Mouse (Mus musculus) lung, embryonic 16.5 days (tissue): Measurements from ENCODE around the gene Ptgis. TPM values are rescaled to one million over a fixed set of nuclear protein-coding genes. Genes with fewer than 3 reads are reported as not detected.
"Not testable (repeated sequence)": the region's sequence is repeated elsewhere in the genome, so short reads cannot be mapped to it uniquely, and the experiment has no call there.

Source experiments
- ATAC-seq: fragments of 200-750 bp; cut with Nextera tagmentation; 2 replicates; pipeline ENCODE4 v1.8.0; 2017; ENCODE audit warnings: low read depth, mild to moderate bottlenecking, moderate library complexity
- H3K27ac ChIP-seq: fragments of 300-500 bp; sonication (generic); 2 replicates; pipeline ENCODE4 v1.5.1; 2014; ENCODE audit warnings: mild to moderate bottlenecking, control low read depth, low read length
- H3K27me3 ChIP-seq: fragments of 300-500 bp; sonication (generic); 2 replicates; pipeline ENCODE4 v1.6.1; 2014; ENCODE audit warnings: low read depth, low read length, mixed read lengths; ENCODE audit not compliant: control insufficient read depth, insufficient read depth
- H3K36me3 ChIP-seq: fragments of 300-500 bp; sonication (generic); 2 replicates; pipeline ENCODE4 v1.6.1; 2014; ENCODE audit warnings: low read length; ENCODE audit not compliant: control insufficient read depth, insufficient read depth
- H3K4me1 ChIP-seq: fragments of 300-500 bp; sonication (generic); replicated peaks from 2 replicates; pipeline ENCODE4 v1.6.1; 2014; ENCODE audit warnings: low read length, mixed read lengths; ENCODE audit not compliant: control insufficient read depth, insufficient read depth
- H3K4me2 ChIP-seq: fragments of 300-500 bp; sonication (generic); 2 replicates; pipeline ENCODE4 v1.6.1; 2014; ENCODE audit warnings: low read depth, low read length, control low read depth
- H3K4me3 ChIP-seq: fragments of 300-500 bp; sonication (generic); 2 replicates; pipeline ENCODE4 v1.5.1; 2014; ENCODE audit warnings: mild to moderate bottlenecking, low read length, control low read depth
- H3K9ac ChIP-seq: fragments of 300-500 bp; sonication (generic); 2 replicates; pipeline ENCODE4 v1.6.1; 2014; ENCODE audit warnings: low read length, control low read depth
- H3K9me3 ChIP-seq: fragments of 300-500 bp; sonication (generic); 2 replicates; pipeline ENCODE4 v1.6.1; 2016; ENCODE audit warnings: low read length; ENCODE audit not compliant: control insufficient read depth
- WGBS: fragments of 180-500 bp; shearing (Covaris S2); extraction: QIAGEN DNeasy Blood & Tissue Kit; methylation state at CpG from one replicate; pipeline ENCODE4 v1.1.7; 2014; 5-methylcytosine and 5-hydroxymethylcytosine counted together
- polyA plus RNA-seq: library from polyadenylated mRNA; unstranded; fragments of >200 nt; fragmentation: Nextera tagmentation; extraction: Ambion mirVana; gene quantifications from 2 replicates; pipeline ENCODE4 v1.2.1, GENCODE M21; 2015

Ptgis gene
- polyA plus RNA-seq, 1 experiment from 2014 or later, result 14.4 TPM

DNA sequence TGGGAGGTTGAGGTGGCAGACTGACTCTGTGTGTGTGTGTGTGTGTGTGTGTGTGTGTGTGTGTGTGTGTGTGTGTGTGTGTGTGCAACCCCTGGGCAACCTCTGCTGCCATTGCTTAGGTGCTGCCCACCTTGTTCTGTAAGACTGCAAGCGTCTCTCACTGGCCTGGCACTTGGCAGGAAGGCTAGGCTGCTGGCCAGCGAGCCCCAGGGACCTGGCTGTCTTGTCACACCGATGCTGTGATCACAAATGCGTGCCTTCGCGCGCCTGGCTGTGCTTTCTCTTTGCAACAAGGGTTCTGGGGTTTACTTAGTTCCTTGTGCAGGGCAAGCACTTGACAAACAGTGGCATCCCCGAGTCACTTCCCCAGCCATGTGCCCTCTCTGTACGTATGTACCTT is 30.5 kb downstream of the Ptgis start:
- H3K4me3 ChIP-seq, result no peak overlapping the region
- 58% methylated on average over 9 of the region's 9 CpGs for WGBS
- H3K9ac ChIP-seq, result no peak overlapping the region
- no peaks in the 10 kb centered on the region for H3K9me3 ChIP-seq
- H3K4me2 ChIP-seq, result no peak overlapping the region
- no peak overlapping the region for H3K27ac ChIP-seq
- no peak for ATAC-seq
- H3K36me3 ChIP-seq, result no peaks in the 10 kb centered on the region; the same call in 1 of the 2 replicates
- no peaks in the 10 kb centered on the region for H3K4me1 ChIP-seq
- no peaks in the 10 kb centered on the region for H3K27me3 ChIP-seq

DNA sequence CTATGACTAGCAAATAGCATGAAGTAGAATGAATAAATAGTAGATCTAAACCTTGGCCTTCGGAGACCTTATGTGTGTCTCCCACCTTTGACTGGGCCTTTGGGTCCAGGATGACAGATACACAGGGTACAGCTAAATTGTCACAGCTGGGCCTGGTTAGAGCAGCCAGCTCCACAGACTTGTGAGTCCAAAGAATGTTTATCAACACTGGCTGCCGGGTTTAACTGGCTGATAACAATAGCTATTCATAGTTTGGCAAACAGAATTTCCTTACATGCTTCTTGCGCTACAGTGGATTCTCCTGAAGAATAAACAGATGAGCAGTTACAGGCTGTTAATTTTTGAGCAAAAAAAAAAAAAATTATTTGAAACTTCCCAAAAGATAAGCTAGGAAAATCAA is 31.4 kb downstream of the Ptgis start:
- no peak overlapping the region for H3K9ac ChIP-seq
- no peaks in the 10 kb centered on the region for H3K9me3 ChIP-seq
- 41% methylated on average over 3 of the region's 3 CpGs for WGBS
- H3K36me3 ChIP-seq, result no peaks in the 10 kb centered on the region; the same call in 1 of the 2 replicates
- H3K27ac ChIP-seq, result no peak overlapping the region
- no peaks in the 10 kb centered on the region for H3K4me1 ChIP-seq
- no peaks in the 10 kb centered on the region for H3K27me3 ChIP-seq
- H3K4me3 ChIP-seq, result no peak overlapping the region
- no peak for ATAC-seq
- H3K4me2 ChIP-seq, result no peak overlapping the region

DNA sequence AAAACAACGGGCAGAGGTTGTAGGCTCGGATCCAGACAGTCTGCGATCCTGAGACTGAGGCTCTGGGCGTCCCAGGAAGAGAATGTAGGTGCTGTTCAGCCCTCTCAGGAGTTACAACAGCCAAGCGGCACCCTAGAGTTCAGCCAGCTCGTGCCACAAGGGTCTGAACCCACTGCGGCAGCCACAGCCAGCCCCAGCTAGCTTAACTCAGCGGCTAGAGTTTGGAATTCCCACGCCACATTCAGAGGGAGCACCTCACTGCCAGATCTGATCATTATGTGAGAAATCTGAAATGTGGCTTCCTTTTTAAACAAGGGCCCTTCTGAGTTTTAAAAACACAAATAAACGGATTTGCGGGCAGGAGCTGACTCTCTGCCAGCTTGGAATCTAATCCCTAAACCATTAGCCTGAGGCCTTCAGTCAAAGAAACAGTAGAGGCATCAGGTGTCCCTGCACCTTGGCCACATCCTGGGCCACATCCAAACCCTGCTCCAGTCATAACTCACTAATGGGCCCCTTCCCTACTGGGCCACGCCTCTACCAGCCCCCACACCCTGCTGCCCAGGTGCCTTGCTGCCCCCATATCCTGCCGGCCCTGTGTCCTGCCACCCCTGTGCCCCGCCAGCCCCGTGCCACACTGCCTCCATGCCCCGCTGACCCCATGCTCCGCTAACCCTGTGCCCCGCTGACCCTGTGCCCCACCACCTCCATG is 34.3 kb downstream of the Ptgis start:
- ATAC-seq, result no peak
- H3K9me3 ChIP-seq, result no peaks in the 10 kb centered on the region
- H3K27ac ChIP-seq, result no peak overlapping the region
- 86% methylated on average over 18 of the region's 18 CpGs for WGBS
- no peak overlapping the region for H3K4me3 ChIP-seq
- no peak overlapping the region for H3K4me2 ChIP-seq
- no peaks in the 10 kb centered on the region for H3K27me3 ChIP-seq
- no peaks in the 10 kb centered on the region for H3K4me1 ChIP-seq
- no peak overlapping the region for H3K9ac ChIP-seq
- no peaks in the 10 kb centered on the region for H3K36me3 ChIP-seq

DNA sequence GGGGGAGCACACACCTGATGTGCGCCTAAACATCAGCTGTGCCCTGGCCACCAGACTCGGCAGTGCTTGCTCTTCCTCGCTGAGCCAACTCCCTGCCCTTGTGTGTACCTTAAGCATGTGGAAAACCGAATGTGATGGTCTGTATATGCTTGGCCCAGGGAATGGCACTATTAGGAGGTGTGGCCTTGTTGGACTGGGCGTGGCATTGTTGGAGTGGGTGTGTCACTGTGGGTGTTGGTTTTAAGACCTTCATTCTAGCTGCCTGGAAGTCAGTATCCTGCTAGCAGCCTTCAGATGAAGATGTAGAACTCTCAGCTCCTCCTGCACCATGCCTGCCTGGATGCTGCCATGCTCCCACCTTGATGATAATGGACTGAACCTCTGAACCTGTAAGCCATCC is 35.7 kb downstream of the Ptgis start:
- 76% methylated on average over 5 of the region's 5 CpGs for WGBS
- ATAC-seq, H3K9ac ChIP-seq, H3K4me1 ChIP-seq, H3K27ac ChIP-seq, H3K36me3 ChIP-seq, H3K9me3 ChIP-seq, H3K27me3 ChIP-seq, H3K4me2 ChIP-seq, H3K4me3 ChIP-seq: not testable (repeated sequence)

DNA sequence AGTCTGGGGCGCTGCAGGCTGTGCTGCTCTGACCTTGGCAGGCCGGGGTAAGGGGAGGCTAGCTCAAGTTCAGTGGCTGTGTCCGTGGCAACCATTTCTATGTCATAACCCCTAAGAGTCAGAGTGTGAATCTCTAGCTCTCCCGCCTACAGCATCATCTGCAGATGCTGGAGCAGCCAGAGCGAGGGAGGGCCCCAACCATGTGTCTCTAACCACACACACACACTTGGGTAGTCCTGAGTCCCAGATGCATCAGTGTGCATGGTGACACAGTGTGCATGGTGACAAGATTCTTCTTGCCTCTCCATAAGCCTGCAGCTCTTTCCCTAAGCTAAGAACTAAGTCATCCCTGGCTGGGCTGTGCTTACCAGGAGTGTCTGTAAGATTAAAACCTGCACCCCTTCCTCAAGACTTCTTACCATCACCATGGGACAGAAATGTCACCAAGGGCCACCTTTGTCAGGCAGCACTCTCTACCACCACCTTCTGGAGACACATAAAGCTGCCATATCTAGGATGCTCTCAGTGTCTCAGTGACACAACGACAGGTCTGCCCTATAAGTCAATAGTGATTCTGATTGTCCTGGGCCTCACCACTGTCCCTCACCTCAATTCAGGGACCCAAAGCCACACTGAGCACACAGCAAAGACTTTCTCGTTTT is 36.8 kb downstream of the Ptgis start:
- Histone ChIP-seq H3K27ac (no peak overlapping the region), H3K36me3 (no peaks in the 10 kb centered on the region), H3K27me3 (no peaks in the 10 kb centered on the region), H3K4me3 (no peak overlapping the region), H3K9me3 (no peaks in the 10 kb centered on the region), H3K4me2 (no peak overlapping the region), H3K4me1 (peaks cover under 1% of the 10 kb centered on the region; the same call in 1 of the 2 replicates), H3K9ac (no peak overlapping the region)
- WGBS, result 67% methylated on average over 7 of the region's 7 CpGs
- ATAC-seq, result no peak

DNA sequence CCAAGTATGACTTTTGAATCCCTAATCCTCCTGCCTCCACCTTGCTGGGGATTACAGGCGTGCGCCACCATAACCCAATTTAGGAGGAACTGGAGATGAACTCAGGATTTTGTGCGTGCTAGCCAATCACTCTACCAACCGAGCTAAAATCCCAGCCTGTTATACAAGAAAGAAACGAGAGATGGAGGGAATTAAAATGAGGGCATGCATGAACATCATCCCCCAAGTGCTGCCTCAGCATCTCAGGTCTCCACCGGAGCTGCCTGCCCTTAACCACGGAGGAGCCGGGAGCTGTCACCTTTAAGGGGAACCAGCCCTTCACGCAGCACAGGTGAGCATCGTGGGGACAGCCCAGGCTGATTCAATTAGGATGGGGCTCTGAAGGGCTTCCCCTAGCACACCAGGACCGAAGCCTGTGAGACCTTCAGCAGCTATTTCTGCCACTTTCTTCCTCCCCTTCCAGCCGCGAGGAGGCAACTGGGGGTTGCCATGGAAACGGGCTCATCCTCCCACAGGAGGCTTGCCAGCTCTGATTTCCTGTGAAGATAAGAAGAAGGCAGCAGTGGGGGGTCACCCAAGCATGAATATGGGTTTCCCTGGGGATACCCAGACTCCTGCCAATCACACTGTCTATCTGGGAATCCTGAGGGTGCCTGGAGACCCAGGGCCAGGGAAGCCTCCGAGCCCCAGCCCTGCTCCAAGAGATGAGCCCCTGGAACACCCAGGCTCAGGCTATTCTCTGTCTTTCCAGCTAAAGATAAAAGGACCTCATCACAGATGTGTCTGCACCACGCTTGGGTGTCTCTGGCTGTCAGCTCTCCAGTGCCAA is 38.7 kb downstream of the Ptgis start:
- no peaks in the 10 kb centered on the region for H3K36me3 ChIP-seq

DNA sequence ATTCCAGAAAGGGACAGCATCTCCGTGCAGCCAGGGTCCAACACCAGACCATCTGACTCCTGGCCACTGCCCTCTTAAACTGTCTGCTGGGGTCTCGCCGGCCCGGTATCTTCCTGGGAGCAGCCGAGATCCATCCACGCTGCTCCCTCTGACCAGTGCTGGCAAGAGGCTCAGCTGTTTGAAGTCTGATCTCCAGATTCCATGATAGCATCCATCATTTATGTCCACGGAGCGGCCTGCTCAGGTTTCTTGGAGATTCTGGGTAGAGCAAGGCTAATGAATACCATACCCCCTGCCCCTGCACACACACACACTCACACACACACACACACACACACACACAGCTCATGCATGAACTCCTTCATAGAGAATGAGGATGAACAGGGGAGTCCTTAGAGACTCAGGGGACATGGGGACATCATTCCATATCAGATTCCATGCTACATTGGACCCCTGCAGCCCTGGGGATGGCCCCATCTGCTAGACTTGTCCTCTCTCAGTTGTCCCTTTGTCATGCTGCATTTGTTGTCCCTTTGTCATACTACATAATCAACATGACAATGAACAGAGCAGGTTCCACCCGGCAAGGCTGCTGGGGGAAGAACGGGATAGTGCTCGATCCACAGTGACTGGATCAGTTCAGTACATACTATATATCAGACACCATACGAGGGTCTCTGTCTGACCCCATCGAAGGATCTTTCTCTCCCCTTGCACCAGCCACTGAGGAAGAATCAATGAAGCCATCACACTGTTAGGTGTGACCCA is 41.6 kb downstream of the Ptgis start:
- WGBS, result 44% methylated on average over 13 of the region's 13 CpGs
- no peak overlapping the region for H3K4me3 ChIP-seq
- no peak overlapping the region for H3K4me2 ChIP-seq
- no peak overlapping the region for H3K9ac ChIP-seq
- no peak for ATAC-seq
- 0 out of 2 replicates have a peak, but pooled peaks cover 3% of the 10 kb centered on the region for H3K9me3 ChIP-seq
- H3K27ac ChIP-seq, result no peak overlapping the region
- no peaks in the 10 kb centered on the region for H3K27me3 ChIP-seq
- no peaks in the 10 kb centered on the region for H3K36me3 ChIP-seq
- H3K4me1 ChIP-seq, result peaks cover 3% of the 10 kb centered on the region; the same call in 1 of the 2 replicates

More for the DNA sequence above, 38.7 kb downstream of the Ptgis start:
- no peaks in the 10 kb centered on the region for H3K27me3 ChIP-seq
- H3K9me3 ChIP-seq, result no peaks in the 10 kb centered on the region
- ATAC-seq, result no peak
- no peak overlapping the region for H3K4me2 ChIP-seq
- whole genome bisulfite sequencing, result 43% methylated on average over 16 of the region's 16 CpGs
- no peak overlapping the region for H3K27ac ChIP-seq
- no peak overlapping the region for H3K4me3 ChIP-seq
- H3K9ac ChIP-seq, result no peak overlapping the region
- H3K4me1 ChIP-seq, result peaks cover 3% of the 10 kb centered on the region; the same call in 1 of the 2 replicates

DNA sequence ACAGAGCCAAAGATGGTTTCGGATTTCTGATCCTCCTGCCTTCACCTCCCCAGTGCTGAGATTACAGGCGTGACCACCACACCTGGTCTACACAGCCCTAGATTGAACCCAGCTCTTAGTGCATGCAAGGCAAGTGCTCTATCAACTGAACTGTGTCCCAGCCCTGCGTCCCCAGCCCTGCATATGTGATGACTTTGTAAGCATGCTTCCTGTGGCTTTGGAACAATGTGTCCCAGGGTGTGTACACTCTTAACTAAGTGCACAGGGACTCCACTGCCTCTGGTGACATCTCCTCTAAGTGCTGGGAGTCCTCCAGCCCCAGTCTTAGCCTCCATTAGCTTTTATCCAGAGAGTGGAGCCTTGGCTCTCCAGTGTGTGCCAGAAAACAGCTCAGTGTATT is 47.0 kb downstream of the Ptgis start:
- 69% methylated on average over 3 of the region's 3 CpGs for WGBS
- peaks cover 27% of the 10 kb centered on the region for H3K27me3 ChIP-seq
- peaks cover 11% of the 10 kb centered on the region; the same call in 1 of the 2 replicates for H3K4me1 ChIP-seq
- no peaks in the 10 kb centered on the region for H3K36me3 ChIP-seq
- no peak for ATAC-seq
- no peak overlapping the region for H3K9ac ChIP-seq
- no peak overlapping the region for H3K4me3 ChIP-seq
- H3K9me3 ChIP-seq, result 0 out of 2 replicates have a peak, but pooled peaks cover 3% of the 10 kb centered on the region
- H3K27ac ChIP-seq, result no peak overlapping the region
- no peak overlapping the region for H3K4me2 ChIP-seq
